In genomic region chr16:31724121-31724520, GRCm38 (mm10) we compare ENCODE assay signal across 11 mouse cellular contexts.
DNase-seq lines count a peak whose midpoint lies in the region; ATAC-seq and TF ChIP-seq lines count a peak whose summit lies in the region.
"Had no signal": no experiment of that assay in that cellular context is flagged by ENCODE, and none has a peak within 500 bp of the region (broad histone marks: within the 10 kb centered on the region; RNA-seq: fewer than 3 reads in every experiment).

No protein-coding gene starts in this region.

- no peak overlapping the region for H3K9ac ChIP-seq in limb, embryonic 13.5 days
- H3K9ac ChIP-seq: limb, embryonic 15.5 days; stomach, embryonic 15.5 days had no signal

- WGBS in limb, embryonic 13.5 days: 5% methylated on average over 1 of the region's 1 CpGs
- 37% methylated on average over 1 of the region's 1 CpGs for WGBS in limb, embryonic 10.5 days

- H3K27me3 ChIP-seq in limb, embryonic 13.5 days: no peaks in the 10 kb centered on the region
- H3K27me3 ChIP-seq in limb, embryonic 10.5 days (ENCODE audit: low read depth, poor library complexity, severe bottlenecking): no peaks in the 10 kb centered on the region
- H3K27me3 ChIP-seq: limb, embryonic 15.5 days; stomach, embryonic 15.5 days had no signal

- no peak overlapping the region for H3K4me2 ChIP-seq in limb, embryonic 13.5 days (replicated peaks)
- H3K4me2 ChIP-seq: limb, embryonic 15.5 days; stomach, embryonic 15.5 days had no signal

- H3K4me3 ChIP-seq in limb, embryonic 13.5 days: no peak overlapping the region
- H3K4me3 ChIP-seq in limb, embryonic 10.5 days: no peak overlapping the region
- H3K4me3 ChIP-seq: erythroblast, embryonic 14.5 days; limb, embryonic 15.5 days; stomach, embryonic 15.5 days had no signal

- H3K27ac ChIP-seq in limb, embryonic 13.5 days: no peak overlapping the region
- no peak overlapping the region for H3K27ac ChIP-seq in limb, embryonic 10.5 days
- H3K27ac ChIP-seq: limb, embryonic 15.5 days; stomach, embryonic 15.5 days had no signal

- TF ChIP-seq POLR2A in brain, embryonic 14.5 days (IDR thresholded peaks at IDR 0.05; ENCODE audit: borderline replicate concordance, extremely low read depth, insufficient read depth, insufficient read length, poor library complexity, severe bottlenecking): no peak

- H3K9me3 ChIP-seq in limb, embryonic 13.5 days: no peaks in the 10 kb centered on the region
- H3K9me3 ChIP-seq in limb, embryonic 10.5 days (replicated peaks): no peaks in the 10 kb centered on the region
- H3K9me3 ChIP-seq: limb, embryonic 15.5 days; stomach, embryonic 15.5 days had no signal

- peak; percentile 21 to 57 for DNase-seq in cerebellum, postnatal 14 days
- DNase-seq in cerebellum, adult 11 months: no peak
- DNase-seq in limb, embryonic 10.5 days (ENCODE audit: low spot score): no peak
- peak; percentile 76 for DNase-seq in brain, embryonic 14.5 days (ENCODE audit: low read depth)
- no peak for DNase-seq in layer of hippocampus, adult 11-12 months (ENCODE audit: low spot score)

- H3K36me3 ChIP-seq in limb, embryonic 13.5 days: no peaks in the 10 kb centered on the region; the same call in 1 of the 2 replicates
- 0 out of 2 replicates have a peak, but pooled peaks cover 2% of the 10 kb centered on the region for H3K36me3 ChIP-seq in limb, embryonic 10.5 days
- H3K36me3 ChIP-seq: limb, embryonic 15.5 days; stomach, embryonic 15.5 days had no signal

- peak; percentile 54 for ATAC-seq in limb, embryonic 13.5 days (ENCODE audit: low FRiP score, low read depth)
- peak; percentile 57; the same call in 1 of the 2 replicates for ATAC-seq in megakaryocyte progenitor cell, adult 5-6 weeks (replicated peaks; ENCODE audit: poor library complexity)
- ATAC-seq in activated CD4-positive, CD25-positive, alpha-beta regulatory T cell, adult 4 months: no peak

- peak; percentile 43; the same call in 1 of the 2 replicates for TF ChIP-seq CTCF in brain, embryonic 14.5 days (IDR thresholded peaks at IDR 0.05; ENCODE audit: borderline replicate concordance, extremely low read depth, insufficient read depth, insufficient read length)

- H3K4me1 ChIP-seq in limb, embryonic 13.5 days: no peaks in the 10 kb centered on the region
- H3K4me1 ChIP-seq in limb, embryonic 10.5 days: no peaks in the 10 kb centered on the region
- H3K4me1 ChIP-seq: limb, embryonic 15.5 days; stomach, embryonic 15.5 days had no signal

Comparison
In these comparisons a context has a peak if more than half of its experiments do, and no peak if none do; other contexts are left out.
1. DNase-seq: peak in cerebellum, postnatal 14 days (2 of 2) and brain, embryonic 14.5 days (single experiment); none in cerebellum, adult 11 months (single experiment), limb, embryonic 10.5 days (single experiment) and layer of hippocampus, adult 11-12 months (single experiment).